Mouse (Mus musculus) inflammation-experienced regulatory T-cells (primary cell): ENCODE measurements around the gene Gm9495. TPM values are rescaled to one million over a fixed set of nuclear protein-coding genes. Genes with fewer than 3 reads are reported as not detected.

ENCODE experiments used
- polyA plus RNA-seq, 2 experiments: library from polyadenylated mRNA; unstranded; fragments of 100-300 nt; shearing (Covaris generic); gene quantifications; one replicate each; pipeline ENCODE4 v1.2.1; 2017

Gene Gm9495
- under 1 TPM; 0.07 to 0.88 TPM for polyA plus RNA-seq

DNA sequence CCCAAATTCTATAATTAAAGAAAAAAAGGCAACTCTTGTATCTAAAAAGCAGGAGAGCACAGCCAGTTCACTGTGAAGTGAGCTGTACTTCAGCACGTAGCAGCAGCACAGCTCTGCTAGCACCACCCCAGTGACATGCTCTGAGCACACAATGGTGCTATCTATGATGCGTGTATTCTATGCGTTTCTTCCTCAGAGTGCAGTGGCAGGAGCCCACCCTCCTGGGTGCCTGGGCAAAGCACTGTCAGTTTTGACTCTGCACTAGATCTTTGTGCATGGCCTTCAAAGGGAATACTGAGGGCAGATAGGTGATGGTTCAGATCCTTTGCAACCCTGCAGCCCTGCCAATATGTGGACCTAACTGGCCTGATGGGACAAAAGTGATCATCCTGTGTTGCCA is at the start of gene Gm9495:
Gm9495 (minus strand) TSS at position 101 of the 400 bp plus-strand sequence.

Other genes with a start within 250 kb of the Gm9495 start
- gene Zfp930, start 244.5 kb downstream of the Gm9495 start, polyA plus RNA-seq = 10 to 100 TPM; 21.4 to 22.5 TPM
- gene D130040H23Rik, start 182.5 kb downstream of the Gm9495 start, polyA plus RNA-seq = 10 to 100 TPM; 14.9 to 21.4 TPM
- gene Gm7697, start 69.4 kb upstream of the Gm9495 start, polyA plus RNA-seq = not detected
- gene Zfp868, start 172.0 kb upstream of the Gm9495 start, polyA plus RNA-seq = 10 to 100 TPM; 25.5 to 35.5 TPM
- gene Zfp964, start 200.9 kb upstream of the Gm9495 start, polyA plus RNA-seq = 1 to 10 TPM in 1 of 2 experiments, under 1 TPM in 1; 0.95 to 1.6 TPM